Mouse (Mus musculus) cortical plate, adult 2 months (tissue): ENCODE data around the gene Olfr659. TPM values are rescaled to one million over a fixed set of nuclear protein-coding genes. Genes with fewer than 3 reads are reported as not detected.

Experiments
- H3K27ac ChIP-seq: fragments of 200-500 bp; 2 replicates; pipeline ENCODE4 v1.5.1; 2012; ENCODE audit warnings: low read length, control low read depth, inconsistent platforms; ENCODE audit not compliant: insufficient read depth
- H3K4me1 ChIP-seq: fragments of 200-500 bp; 2 replicates; pipeline ENCODE4 v1.6.1; 2011; ENCODE audit warnings: low read length; ENCODE audit not compliant: control insufficient read depth, insufficient read depth
- H3K4me3 ChIP-seq: fragments of 200-500 bp; 2 replicates; pipeline ENCODE4 v1.5.1; 2011; ENCODE audit warnings: mild to moderate bottlenecking, low read length, control low read depth; ENCODE audit not compliant: insufficient read depth
- CTCF ChIP-seq: fragments of 200-500 bp; IDR thresholded peaks from 2 replicates; pipeline ENCODE4 v1.5.1; 2011; ENCODE audit warnings: mild to moderate bottlenecking, control low read depth, low read length; ENCODE audit not compliant: insufficient read depth; ENCODE audit errors: extremely low read depth
- POLR2A ChIP-seq: fragments of 200-500 bp; IDR thresholded peaks from 2 replicates; pipeline ENCODE4 v1.6.1; 2011; ENCODE audit warnings: mild to moderate bottlenecking, low read length, control low read depth; ENCODE audit not compliant: insufficient read depth; ENCODE audit errors: extremely low read depth
- polyA plus RNA-seq: library from polyadenylated mRNA; depleted of rRNA; stranded (reverse); fragments of >200 nt; gene quantifications from 2 replicates; pipeline ENCODE4 v1.2.3, GENCODE M21; 2012; rRNA removed

Olfr659 gene
- polyA plus RNA-seq, result not detected in 2 replicates

GRCm38 (mm10) chr7:104666453-104666852, at the start of gene Olfr659:
Olfr659 (plus strand) TSS chr7:104666753.
- Histone ChIP-seq H3K27ac (no peak within 1 kb of the TSS), H3K4me1 (no peaks in the 10 kb centered on the region), H3K4me3 (no peak within 1 kb of the TSS)
- TF ChIP-seq POLR2A (no peak), CTCF (no peak)

- TF ChIP-seq POLR2A, result no peak
- no peak for TF ChIP-seq CTCF
- Histone ChIP-seq H3K4me1 (no peaks in the 10 kb centered on the region), H3K4me3 (no peak within 1 kb of the TSS), H3K27ac (no peak within 1 kb of the TSS)
Measured at GRCm38 (mm10) chr7:104624494-104624893, 42.1 kb upstream of the Olfr659 start, which contains the start of gene Olfr657. Olfr657 (plus strand) TSS chr7:104624794.

- TF ChIP-seq CTCF (peak; percentile 27; the same call in 1 of the 2 replicates), POLR2A (no peak)
- H3K27ac ChIP-seq, result no peak within 1 kb of the TSS
- H3K4me1 ChIP-seq, result no peaks in the 10 kb centered on the region
- H3K4me3 ChIP-seq, result peak within 1 kb of the TSS; percentile 20; the same call in 1 of the 2 replicates
Measured at GRCm38 (mm10) chr7:104646841-104647482, 19.6 kb upstream of the Olfr659 start, which contains the start of gene Olfr658. Olfr658 (minus strand) TSS chr7:104647305.

GRCm38 (mm10) chr7:104686201-104686600, 19.6 kb downstream of the Olfr659 start, which contains the start of gene Olfr661:
Olfr661 (plus strand) TSS chr7:104686501.
- no peak within 1 kb of the TSS for H3K27ac ChIP-seq
- no peak within 1 kb of the TSS for H3K4me3 ChIP-seq
- H3K4me1 ChIP-seq, result no peaks in the 10 kb centered on the region
- TF ChIP-seq POLR2A (no peak), CTCF (no peak)

Other genes with a start within 250 kb of the Olfr659 start
- 2.0 and 2.6 TPM in 2 replicates for gene Trim30a, start 201.6 kb upstream of the Olfr659 start, polyA plus RNA-seq
- gene Trim30d, start 158.9 kb upstream of the Olfr659 start, polyA plus RNA-seq, result 1.3 and 1.5 TPM in 2 replicates
- not detected in 2 replicates for gene Olfr651, start 116.6 kb upstream of the Olfr659 start, polyA plus RNA-seq
- gene Olfr652, start 105.9 kb upstream of the Olfr659 start, polyA plus RNA-seq, result not detected in 2 replicates
- not detected in 2 replicates for gene Olfr653, start 89.4 kb upstream of the Olfr659 start, polyA plus RNA-seq
- not detected in 2 replicates for gene Olfr654, start 79.7 kb upstream of the Olfr659 start, polyA plus RNA-seq
- gene Olfr655, start 65.0 kb upstream of the Olfr659 start, polyA plus RNA-seq, result not detected in 2 replicates
- not detected in 2 replicates for gene Olfr656, start 52.8 kb upstream of the Olfr659 start, polyA plus RNA-seq
- gene Olfr657, start 42.0 kb upstream of the Olfr659 start, polyA plus RNA-seq, result not detected in 2 replicates
- 0.04 TPM in 2 replicates for gene Olfr658, start 19.4 kb upstream of the Olfr659 start, polyA plus RNA-seq
- not detected in 2 replicates for gene Olfr661, start 19.7 kb downstream of the Olfr659 start, polyA plus RNA-seq
- gene Usp17le, start 110.7 kb downstream of the Olfr659 start, polyA plus RNA-seq, result not detected in 2 replicates
- gene Usp17lb, start 175.8 kb downstream of the Olfr659 start, polyA plus RNA-seq, result not detected in 2 replicates
- gene Usp17la, start 190.3 kb downstream of the Olfr659 start, polyA plus RNA-seq, result not detected in 2 replicates
- not detected in 2 replicates for gene Olfr665, start 211.3 kb downstream of the Olfr659 start, polyA plus RNA-seq
- not detected in 2 replicates for gene Olfr666, start 229.2 kb downstream of the Olfr659 start, polyA plus RNA-seq